Mouse (Mus musculus) cerebellum, adult (tissue): ENCODE results near the gene Hcfc2.
A peak's percentile ranks its signal among the peaks of the same experiment; 100 is the strongest.

ENCODE experiments used
- ATAC-seq: cut with Nextera tagmentation; 2 replicates; pipeline ENCODE4 v1.9.2; 2017; ENCODE audit warnings: mild to moderate bottlenecking, moderate library complexity, mixed read lengths; ENCODE audit not compliant: insufficient number of reproducible peaks, low FRiP score, low TSS enrichment

The Hcfc2 gene

DNA sequence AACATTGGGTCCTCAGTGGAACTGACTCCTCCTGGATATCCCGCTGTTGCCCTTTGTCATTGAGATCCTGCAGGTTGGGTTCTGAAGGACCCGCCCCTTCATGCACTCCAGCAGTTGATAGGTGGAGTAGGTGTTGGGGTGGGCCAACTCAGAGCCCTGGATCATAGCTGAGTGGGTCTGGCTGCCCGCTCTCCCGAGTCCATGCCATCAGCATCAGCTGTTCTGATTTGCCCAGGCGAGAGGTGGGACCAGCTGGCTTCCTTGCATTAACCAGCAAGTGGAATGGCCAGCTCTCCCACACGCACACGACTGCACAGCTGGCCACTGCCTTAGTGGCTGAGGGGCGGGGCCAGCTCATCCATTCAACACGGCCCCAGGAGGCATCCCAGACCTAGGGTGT, 72.9 kb downstream of the Hcfc2 start:
- ATAC-seq, result no peak

DNA sequence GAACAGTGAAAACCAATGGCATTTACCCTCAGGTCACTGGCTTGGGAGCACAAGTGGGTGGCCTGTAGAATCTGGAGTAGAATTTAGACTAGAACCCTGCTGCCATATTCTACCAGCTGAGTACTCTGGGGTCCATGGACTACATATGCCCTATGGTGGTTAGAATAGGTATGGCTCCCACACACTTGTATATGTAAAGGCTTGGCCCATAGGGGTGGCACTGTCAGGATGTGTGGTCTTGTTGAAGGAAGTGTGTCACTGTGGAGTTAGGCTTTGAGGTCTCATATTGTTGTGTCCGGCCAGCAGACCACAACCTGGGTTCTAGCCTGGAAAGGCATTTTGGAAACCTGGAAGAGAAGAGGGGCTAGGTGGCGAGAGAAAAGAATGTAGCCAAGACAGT, 74.8 kb downstream of the Hcfc2 start:
- no peak for ATAC-seq

DNA sequence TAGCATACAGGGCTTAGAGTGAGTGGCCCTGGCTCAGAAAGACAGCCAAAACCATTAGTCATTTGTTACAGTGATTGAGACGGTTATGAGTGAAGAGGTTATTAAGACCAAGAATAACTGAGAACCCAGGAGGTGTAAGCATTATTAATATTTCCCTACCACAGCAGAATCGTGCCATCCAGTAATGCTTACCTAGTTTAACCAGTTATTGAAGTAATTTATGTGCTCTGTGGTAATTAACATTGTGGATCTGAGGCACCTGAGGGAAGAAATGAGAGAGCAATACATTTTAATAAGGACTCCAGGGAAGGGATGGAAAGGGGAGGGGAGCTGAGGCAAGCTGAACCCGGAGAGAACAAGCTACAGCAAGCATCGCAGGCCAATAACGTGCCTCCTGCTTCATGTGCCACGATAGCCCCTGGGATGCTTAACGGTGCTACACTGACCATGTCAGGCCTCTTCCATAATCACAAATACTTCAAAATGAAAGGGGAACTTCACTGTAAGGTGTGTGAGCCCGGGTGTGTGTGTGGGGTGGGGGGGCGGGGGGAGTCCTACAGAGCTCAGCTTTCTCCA, 75.7 kb downstream of the Hcfc2 start:
- ATAC-seq, result no peak

DNA sequence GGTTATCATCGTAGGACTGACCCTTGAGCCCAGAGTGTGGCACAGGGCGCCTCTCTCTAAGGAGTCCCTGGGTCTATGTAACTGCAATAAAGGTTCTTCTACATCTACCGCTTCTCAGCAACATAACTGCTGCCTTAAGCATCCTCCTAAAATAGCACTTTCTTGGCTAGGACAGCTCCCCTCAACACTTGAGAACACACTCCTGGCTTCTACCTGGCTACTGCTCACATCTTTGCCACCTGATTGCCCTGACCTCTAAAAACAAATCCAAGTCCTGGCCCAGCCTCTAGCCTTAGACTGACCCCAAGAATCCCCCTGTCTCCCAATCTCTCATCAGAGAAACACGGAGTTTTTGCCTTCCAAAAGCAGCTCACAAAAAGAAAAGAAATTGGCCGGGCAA, 78.9 kb downstream of the Hcfc2 start:
- ATAC-seq, result no peak

DNA sequence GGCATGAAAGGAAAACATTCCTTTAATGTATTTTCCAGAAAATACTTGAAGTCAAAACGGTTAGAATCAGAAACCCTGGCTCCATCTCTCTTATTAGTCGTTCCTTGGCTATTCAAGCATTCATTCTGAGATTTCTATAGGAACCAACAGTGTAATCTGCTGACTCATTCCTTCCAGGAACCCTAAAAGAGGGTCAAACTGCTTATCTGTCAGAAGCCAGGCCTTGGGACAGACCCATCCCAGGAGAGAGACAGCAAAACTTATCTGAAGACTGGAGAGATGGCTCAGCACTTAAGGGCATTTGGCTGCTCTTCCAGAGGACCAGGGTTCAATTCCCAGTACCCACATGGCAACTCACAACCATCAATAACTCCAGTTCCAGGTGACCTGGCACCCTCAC, 81.1 kb downstream of the Hcfc2 start:
- no peak for ATAC-seq

DNA sequence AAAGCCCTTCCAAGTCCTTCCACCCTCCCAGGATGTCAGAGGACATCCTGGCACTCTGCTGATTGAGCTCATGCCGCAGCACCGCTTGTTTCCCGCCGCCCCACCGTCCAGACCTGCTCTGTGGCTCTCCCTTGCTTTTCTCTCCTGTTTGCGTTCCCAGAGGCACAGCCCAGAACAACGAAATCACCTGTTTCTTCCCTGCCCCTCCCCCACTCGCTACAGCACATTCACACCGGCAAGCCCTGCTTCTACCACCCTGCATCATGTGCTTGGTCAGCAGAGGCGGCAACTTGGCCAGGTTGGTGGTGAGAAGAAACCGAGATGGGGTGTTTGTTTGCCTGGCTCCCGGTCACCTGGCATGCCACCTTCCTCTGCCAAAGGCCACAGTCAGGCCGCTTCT, 81.9 kb downstream of the Hcfc2 start:
- ATAC-seq, result peak; percentile 58; the same call in 1 of the 2 replicates

DNA sequence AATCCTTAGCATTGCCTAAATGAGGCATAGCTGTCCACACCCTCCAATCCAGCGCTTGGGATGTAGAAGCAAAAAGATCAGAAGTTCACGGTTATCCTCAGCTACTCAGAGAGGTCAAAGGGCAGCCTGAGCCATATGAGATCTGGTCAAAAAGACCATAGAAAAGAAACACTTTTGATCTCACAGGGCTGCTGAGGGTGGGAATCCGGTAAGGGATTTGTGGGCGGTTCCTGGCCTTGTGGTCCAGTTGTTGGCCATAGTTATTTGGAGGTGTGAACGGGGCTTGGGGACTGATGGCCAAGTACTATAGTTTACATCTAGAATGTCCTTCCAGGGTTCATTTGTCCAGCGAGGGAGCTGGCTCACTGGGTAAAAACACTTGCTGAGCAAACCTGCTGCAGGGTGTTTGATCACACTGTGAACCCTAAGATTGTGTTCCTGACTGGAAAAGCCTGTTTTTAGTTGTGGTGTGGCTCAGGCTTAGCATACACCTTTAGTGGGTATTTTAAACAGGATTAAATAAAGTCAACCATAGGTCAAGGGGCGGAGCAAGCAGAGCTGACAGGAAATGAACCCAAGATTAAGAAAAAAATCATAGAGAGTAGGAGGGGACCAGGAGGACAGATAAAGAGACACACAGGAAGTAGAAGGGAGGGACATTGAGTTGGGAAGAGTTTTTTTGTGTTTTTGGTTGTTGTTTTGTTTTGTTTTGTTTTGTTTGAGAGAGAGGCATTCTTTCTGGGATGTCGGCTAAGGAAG, 83.0 kb downstream of the Hcfc2 start:
- no peak for ATAC-seq

DNA sequence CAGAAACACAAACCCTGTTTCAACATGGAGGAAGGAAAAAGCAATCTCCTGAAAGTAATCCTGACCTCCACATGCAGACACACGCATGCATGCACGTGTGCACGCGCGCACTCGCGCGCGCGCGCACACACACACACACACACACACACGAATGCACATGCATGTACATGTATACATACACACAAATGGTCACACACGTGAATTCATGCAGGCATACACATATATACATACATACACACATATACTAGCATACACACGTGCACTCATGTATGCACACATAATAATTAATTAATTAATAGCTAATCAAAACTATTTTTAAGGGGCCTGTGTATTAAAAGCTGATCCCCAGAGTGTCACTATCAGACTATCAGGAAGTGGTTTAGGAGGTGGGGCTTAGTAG, 83.9 kb downstream of the Hcfc2 start:
- ATAC-seq, result no peak

DNA sequence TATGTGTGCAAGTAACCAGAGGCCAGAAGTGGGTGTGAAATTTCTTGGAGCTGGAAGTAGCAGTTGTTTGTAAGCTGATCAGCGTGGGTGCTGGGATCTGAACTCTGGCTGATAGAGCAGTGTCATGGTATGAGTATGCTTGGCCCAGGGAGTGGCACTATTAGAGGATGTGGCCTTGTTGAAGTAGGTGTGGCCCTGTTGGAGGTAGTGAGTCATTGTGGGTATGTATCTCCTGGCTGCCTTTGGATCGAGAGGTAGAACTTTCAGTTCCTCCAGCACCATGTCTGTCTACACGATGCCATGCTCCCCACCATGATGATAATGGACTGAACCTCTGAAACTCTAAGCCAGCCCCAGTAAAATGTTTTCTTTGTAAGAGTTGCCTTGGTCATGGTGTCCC, 84.4 kb downstream of the Hcfc2 start:
- no peak for ATAC-seq

DNA sequence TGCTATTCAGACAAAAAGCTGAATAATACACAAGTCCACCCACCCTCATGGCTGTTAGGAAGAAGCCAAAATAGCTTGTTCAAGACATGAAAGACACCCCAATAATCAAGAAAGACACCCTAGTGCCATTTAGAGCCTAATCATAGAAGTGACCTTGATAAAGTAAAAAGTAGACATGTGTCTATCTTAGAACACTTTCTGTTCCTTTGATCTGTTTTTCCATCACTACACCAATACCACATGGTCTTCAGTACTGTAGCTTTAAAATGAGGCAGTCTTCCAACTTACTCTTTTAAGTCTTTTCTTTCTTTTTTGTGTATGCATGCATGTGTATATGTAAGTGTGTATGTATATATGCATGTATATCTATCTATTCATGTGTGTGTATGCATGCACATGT, 84.9 kb downstream of the Hcfc2 start:
- no peak for ATAC-seq

DNA sequence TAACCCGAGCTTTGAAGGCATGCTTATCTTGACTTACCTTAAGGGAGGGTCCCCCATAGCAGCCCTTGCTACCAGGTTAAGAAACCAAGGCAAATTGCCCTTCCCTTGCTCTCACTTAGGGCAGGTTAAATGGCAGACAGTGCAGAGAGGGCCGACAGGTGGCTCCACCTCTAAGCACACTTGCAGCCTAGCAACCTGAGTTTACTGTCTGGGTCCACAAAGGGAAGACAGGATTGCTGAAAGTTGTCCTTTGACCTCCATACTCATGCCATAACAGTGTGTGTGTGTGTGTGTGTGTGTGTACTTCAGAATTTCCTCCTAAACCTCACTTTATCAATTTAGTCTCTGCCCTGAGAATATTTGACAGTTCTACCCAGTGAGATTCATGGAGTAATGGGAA, 86.5 kb downstream of the Hcfc2 start:
- no peak for ATAC-seq

DNA sequence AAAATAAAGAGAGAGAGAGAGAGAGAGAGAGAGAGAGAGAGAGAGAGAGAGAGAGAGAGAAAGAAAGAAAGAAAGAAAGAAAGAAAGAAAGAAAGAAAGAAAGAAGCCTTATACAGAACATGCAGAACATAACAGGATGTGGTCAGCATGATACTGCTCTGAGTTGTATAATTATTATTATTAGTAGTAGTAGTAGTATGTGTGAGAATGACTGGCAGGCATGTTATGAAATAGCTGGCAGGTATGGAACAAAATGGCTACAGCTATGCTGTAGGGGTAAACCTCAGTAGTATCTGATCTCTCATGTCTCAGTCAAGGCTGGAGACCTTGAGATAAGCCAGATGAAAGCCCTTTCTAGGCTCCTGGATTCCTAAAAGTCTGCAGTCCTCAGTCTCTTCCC, 93.2 kb downstream of the Hcfc2 start:
- no peak for ATAC-seq

DNA sequence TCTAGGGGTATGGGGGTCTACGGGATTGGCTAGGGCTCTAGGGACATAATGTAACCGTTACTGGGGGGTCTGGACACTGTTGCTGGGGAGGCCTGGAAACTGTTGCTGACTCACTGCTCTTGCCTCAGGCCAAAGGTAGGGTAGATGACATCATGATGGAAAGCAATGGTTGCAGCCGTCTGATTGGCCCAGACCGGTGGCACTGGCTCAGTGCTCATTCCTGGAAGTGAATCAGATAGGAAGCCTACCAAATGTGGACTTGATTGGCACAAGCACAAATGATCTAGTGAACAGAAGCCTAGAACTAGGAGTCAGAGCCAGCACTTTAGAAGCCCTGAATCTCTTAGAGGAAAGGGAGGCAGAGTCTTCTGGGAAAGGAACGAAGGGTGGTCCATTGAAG, 94.5 kb downstream of the Hcfc2 start:
- no peak for ATAC-seq

DNA sequence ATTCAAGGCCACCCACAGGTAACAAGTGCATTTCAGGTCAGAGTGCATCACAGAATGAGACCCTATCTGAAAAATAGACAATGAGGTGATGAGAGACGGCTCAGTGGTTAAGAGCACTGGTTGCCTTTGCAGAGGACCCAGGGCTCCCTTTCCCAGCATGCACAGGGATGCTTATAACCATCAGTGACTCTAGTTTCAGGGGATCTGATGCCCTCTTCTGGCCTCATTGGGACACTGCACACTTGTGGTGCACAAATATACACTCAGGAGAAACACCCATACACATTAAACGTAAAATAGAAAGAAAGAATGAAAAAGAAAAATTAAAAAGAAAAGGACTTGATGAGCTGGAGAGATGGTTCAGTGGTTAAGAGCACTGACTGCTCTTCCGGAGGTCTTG, 95.8 kb downstream of the Hcfc2 start:
- ATAC-seq, result no peak
